Mouse (Mus musculus): ENCODE results near the gene Hip1.

DNA sequence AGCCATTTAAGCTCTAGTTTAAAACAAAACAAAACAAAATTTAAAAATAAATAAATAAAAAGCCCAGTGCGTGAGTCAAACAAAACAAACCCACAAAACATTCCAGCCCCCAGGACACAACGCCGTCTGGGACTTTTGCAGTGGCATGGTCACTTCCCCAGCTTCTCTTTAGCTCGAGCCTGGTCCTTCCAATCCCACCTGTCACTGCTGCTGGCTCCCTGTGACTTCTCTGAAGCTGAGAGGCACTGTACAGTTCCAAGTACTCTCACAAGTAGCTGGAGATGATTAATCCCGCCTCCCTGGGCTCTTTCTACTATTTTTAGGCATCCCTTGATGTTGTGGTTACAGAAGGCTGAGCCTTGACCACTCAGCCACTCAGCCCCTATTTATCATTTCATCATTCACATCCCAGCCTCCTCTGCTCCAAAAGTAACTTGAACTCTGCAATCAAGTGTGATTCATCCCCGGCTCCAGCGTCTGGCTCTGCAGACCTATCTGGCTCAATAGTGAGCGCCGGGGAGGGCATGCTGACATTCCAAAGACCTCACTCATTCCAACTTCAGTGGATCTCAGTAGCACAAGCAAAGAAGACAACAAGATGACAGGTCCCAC, 22.7 kb downstream of the Hip1 start:
- no peak for TF ChIP-seq POLR2A (IDR thresholded peaks at IDR 0.05; ENCODE audit: borderline replicate concordance, control insufficient read depth, low read depth, low read length)
- no peak for TF ChIP-seq CTCF (IDR thresholded peaks at IDR 0.05; ENCODE audit: control insufficient read depth, insufficient read depth, low read length)
